Mouse (Mus musculus) ES-E14 (cell line): ENCODE results near the gene Acta2.

Experiments
- CHD2 ChIP-seq: IDR thresholded peaks from 2 replicates; pipeline ENCODE4 v1.6.1; 2014; ENCODE audit warnings: mild to moderate bottlenecking, low read depth, low read length, inconsistent platforms
- HCFC1 ChIP-seq: IDR thresholded peaks from 2 replicates; pipeline ENCODE4 v1.6.1; 2012; ENCODE audit warnings: low read length, inconsistent platforms, borderline replicate concordance; ENCODE audit not compliant: insufficient read depth
- MAFK ChIP-seq: IDR thresholded peaks from 2 replicates; pipeline ENCODE4 v1.6.1; 2014; ENCODE audit warnings: mild to moderate bottlenecking, low read depth, low read length, inconsistent platforms; ENCODE audit not compliant: insufficient read depth
- ZC3H11A ChIP-seq: IDR thresholded peaks from 2 replicates; pipeline ENCODE4 v1.6.1; 2012; ENCODE audit warnings: low read depth, mild to moderate bottlenecking, inconsistent platforms, low read length, borderline replicate concordance
- ZNF384 ChIP-seq: IDR thresholded peaks from 2 replicates; pipeline ENCODE4 v1.6.1; 2012; ENCODE audit warnings: low read depth, low read length, inconsistent platforms

DNA sequence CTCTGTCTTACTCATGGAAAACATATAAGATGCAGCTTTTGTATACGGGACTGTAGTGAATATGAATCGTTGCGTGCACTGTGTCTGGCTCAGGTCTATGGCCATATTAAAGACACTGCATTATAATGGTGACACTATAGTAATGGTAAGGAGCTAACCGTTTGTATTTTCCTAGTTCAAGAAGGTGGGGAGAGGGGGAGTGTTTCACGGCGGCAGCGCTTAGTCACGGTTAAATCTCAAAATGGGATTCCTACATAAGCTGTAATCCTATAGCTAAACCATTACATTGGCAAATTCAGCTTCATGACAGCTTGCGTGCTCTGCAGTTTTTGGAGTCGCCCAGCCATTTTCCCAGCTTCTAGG, 63.8 kb downstream of the Acta2 start:
- TF ChIP-seq HCFC1 (no peak), ZC3H11A (no peak), MAFK (no peak), CHD2 (no peak), ZNF384 (no peak)
